Mouse (Mus musculus) forebrain, embryonic 11.5 days (tissue): ENCODE measurements around the gene Rps19. TPM values are rescaled to one million over a fixed set of nuclear protein-coding genes. Genes with fewer than 3 reads are reported as not detected.
"Not testable (repeated sequence)": the region's sequence is repeated elsewhere in the genome, so short reads cannot be mapped to it uniquely, and the experiment has no call there.

ENCODE experiments used
- ATAC-seq: fragments of 200-750 bp; cut with Nextera tagmentation; replicated peaks from 2 replicates; pipeline ENCODE4 v1.8.0; 2017; ENCODE audit warnings: moderate TSS enrichment; ENCODE audit not compliant: low FRiP score
- DNase-seq: peaks from one replicate; pipeline ENCODE4 v3.0.0-alpha.2; 2017; ENCODE audit warnings: low spot score
- H3K27ac ChIP-seq: fragments of 300-500 bp; sonication (generic); 2 replicates; pipeline ENCODE4 v1.5.1; 2014; ENCODE audit warnings: low read depth, low read length
- H3K27me3 ChIP-seq: fragments of 300-500 bp; sonication (generic); 2 replicates; pipeline ENCODE4 v1.6.1; 2014; ENCODE audit warnings: mild to moderate bottlenecking, low read length, mixed read lengths; ENCODE audit not compliant: control insufficient read depth, insufficient read depth
- H3K36me3 ChIP-seq: fragments of 300-500 bp; sonication (generic); 2 replicates; pipeline ENCODE4 v1.6.1; 2014; ENCODE audit warnings: mild to moderate bottlenecking, low read length, moderate library complexity, mixed read lengths; ENCODE audit not compliant: control insufficient read depth, insufficient read depth
- H3K4me1 ChIP-seq: fragments of 300-500 bp; sonication (generic); replicated peaks from 2 replicates; pipeline ENCODE4 v1.6.1; 2014; ENCODE audit warnings: low read length, mixed read lengths; ENCODE audit not compliant: control insufficient read depth, insufficient read depth
- H3K4me2 ChIP-seq: fragments of 300-500 bp; sonication (generic); 2 replicates; pipeline ENCODE4 v1.6.1; 2014; ENCODE audit warnings: low read depth, mild to moderate bottlenecking, low read length, moderate library complexity, mixed read lengths; ENCODE audit not compliant: severe bottlenecking
- H3K4me3 ChIP-seq: fragments of 300-500 bp; sonication (generic); 2 replicates; pipeline ENCODE4 v1.5.1; 2014; ENCODE audit warnings: low read depth, low read length
- H3K9ac ChIP-seq: fragments of 300-500 bp; sonication (generic); 2 replicates; pipeline ENCODE4 v1.6.1; 2014; ENCODE audit warnings: low read length
- H3K9me3 ChIP-seq: fragments of 300-500 bp; sonication (generic); 2 replicates; pipeline ENCODE4 v1.6.1; 2016; ENCODE audit warnings: low read length, mixed read lengths; ENCODE audit not compliant: control insufficient read depth
- WGBS: fragments of 180-500 bp; shearing (Covaris S2); extraction: QIAGEN DNeasy Blood & Tissue Kit; methylation state at CpG from one replicate; pipeline ENCODE4 v1.1.7; 2014; 5-methylcytosine and 5-hydroxymethylcytosine counted together
- polyA plus RNA-seq: library from polyadenylated mRNA; unstranded; fragments of >200 nt; fragmentation: Nextera tagmentation; extraction: Ambion mirVana; gene quantifications from 2 replicates; pipeline ENCODE4 v1.2.1, GENCODE M21; 2014

Gene Rps19
- polyA plus RNA-seq, 1 experiment from 2014 or later, result 1,722 TPM

DNA sequence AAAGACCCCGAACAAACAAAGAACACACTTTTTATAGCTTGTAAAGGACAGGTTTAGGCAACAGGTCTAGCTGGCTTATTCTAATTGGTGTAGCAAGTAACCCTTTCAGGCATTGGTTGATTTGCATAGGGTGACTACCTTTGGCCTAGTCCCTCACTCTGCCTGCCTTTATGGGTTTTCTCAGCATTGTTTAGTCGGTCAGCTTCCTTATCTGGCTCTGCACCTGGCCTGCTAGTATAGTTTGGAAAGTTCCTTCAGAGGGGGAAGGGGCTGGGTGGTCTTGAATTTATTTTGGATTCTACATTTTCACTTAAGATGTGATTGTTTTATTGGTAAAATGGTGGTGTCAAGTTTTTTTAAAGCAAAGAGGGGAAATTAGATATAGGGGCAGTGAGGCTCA lies 37.6 kb upstream of the Rps19 start:
- H3K9me3 ChIP-seq, H3K27me3 ChIP-seq, H3K27ac ChIP-seq, H3K36me3 ChIP-seq, H3K9ac ChIP-seq, H3K4me2 ChIP-seq, H3K4me3 ChIP-seq, ATAC-seq, DNase-seq, H3K4me1 ChIP-seq: not testable (repeated sequence)
- WGBS, result 29% methylated on average over 2 of the region's 2 CpGs

DNA sequence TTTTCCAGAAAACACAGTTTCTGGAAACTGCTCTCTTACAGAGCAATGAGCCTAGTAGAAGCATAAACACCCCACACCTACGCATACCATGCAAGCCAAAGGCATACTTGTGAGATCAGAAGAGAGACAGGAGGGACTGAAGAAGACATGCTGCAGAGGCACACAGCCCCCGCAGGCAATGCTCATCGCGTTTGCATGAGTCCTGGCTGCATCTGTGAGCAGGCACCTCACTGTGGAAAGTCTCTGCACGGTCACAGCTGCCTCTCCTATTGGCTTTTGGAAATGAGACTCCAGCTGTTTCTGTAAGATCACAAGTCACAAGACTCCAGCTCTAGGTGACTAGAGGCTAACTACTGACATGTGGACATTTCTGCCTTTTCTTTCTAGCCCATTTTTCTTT lies 34.0 kb upstream of the Rps19 start:
- H3K4me1 ChIP-seq, result no peaks in the 10 kb centered on the region
- no peak overlapping the region for H3K4me3 ChIP-seq
- DNase-seq (no peak), ATAC-seq (no peak)
- H3K27me3 ChIP-seq, result no peaks in the 10 kb centered on the region
- no peak overlapping the region for H3K9ac ChIP-seq
- H3K9me3 ChIP-seq, result no peaks in the 10 kb centered on the region
- H3K4me2 ChIP-seq, result no peak overlapping the region
- no peak overlapping the region for H3K27ac ChIP-seq
- no peaks in the 10 kb centered on the region for H3K36me3 ChIP-seq
- 28% methylated on average over 5 of the region's 5 CpGs for WGBS

DNA sequence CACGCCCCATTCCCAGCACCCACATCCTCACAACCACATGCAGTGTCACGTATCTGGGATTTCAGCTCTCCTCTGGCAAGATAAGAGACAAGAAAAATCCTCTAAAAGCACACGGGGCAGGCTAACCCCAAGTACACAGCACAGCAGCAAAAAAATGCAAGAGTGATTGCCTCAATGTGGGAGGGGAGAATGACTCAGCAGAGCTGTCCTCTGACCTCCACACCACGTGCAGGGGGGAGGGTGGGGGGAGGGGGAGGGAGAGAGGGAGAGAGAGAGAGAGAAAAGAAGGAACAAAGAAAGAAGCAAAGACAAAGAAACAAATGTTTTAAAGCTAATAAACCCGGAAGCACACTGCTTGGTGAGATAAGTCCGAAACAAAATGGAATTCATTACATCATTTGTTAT lies 33.3 kb upstream of the Rps19 start:
- H3K9me3 ChIP-seq, result no peaks in the 10 kb centered on the region
- H3K36me3 ChIP-seq, result no peaks in the 10 kb centered on the region
- H3K27me3 ChIP-seq, result no peaks in the 10 kb centered on the region
- H3K4me3 ChIP-seq, result no peak overlapping the region
- DNase-seq (no peak), ATAC-seq (no peak)
- H3K4me1 ChIP-seq, result no peaks in the 10 kb centered on the region
- WGBS, result 37% methylated on average over 6 of the region's 6 CpGs
- no peak overlapping the region for H3K9ac ChIP-seq
- H3K27ac ChIP-seq, result no peak overlapping the region
- H3K4me2 ChIP-seq, result no peak overlapping the region

DNA sequence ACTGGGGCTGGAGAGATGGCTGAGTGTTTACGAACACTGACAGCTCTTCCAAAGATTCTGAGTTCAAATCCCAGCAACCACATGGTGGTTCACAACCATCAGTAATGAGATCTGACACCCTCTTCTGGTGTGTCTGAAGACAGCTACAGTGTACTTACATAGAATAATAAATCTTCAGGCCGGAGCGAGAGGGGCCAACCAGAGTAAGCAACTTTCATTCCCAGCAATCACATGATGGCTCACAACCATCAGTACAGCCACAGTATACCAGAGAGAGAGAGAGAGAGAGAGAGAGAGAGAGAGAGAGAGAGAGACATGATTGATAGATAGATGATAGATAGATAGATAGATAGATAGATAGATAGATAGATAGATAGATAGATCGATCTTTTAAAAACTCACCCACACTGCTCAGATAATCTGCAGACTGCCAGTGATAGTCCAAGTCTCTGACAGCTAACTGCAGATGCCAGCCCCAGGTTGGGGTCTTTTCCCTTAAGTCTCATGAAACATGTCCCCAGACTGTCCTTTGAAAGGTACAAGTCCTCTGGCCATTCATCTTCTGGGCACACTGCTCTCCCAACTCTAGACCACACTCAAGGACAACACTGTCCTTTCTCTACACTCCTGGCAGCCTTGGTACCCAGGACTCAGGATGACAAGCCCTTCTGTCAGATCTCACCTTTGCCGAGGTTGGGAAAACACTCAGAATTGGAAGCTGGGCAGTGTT lies 32.4 kb upstream of the Rps19 start:
- ATAC-seq (no peak), DNase-seq (no peak)
- Histone ChIP-seq H3K27ac (no peak overlapping the region), H3K4me1 (no peaks in the 10 kb centered on the region; the same call in 1 of the 2 replicates), H3K9me3 (no peaks in the 10 kb centered on the region), H3K27me3 (no peaks in the 10 kb centered on the region), H3K9ac (no peak overlapping the region), H3K4me3 (no peak overlapping the region), H3K4me2 (no peak overlapping the region), H3K36me3 (no peaks in the 10 kb centered on the region)
- 85% methylated on average over 5 of the region's 5 CpGs for WGBS

DNA sequence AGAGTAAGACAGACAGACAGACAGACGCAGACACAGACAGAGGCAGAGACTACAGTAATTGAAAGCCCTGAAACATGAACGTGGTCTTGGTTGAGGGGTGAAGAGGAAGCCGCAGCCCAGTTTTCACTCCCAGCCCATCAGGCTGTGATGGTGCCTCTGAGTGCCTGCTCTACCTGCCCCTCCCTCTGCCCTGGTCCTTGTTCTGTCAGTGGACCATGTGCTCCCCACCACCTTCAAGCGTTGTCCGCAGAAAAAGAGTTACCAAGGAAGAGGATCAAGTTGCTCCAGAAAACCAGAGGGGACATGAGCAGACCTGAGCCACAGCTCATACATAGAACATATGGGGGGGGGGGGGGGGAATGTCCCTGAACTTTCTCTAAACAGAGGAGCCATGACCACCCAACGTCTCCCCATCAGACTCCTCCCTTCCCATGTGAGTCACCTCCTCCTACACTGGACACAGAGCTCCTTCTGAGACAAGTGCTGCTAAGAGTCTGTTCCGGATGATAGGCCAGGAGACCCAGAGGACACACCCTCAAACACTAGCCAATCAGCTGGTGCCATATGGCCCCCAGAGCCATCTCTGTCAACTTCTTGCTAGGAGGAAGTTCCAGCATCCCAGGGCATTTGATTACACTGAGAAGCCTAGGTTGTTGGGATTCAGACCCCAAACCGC lies 31.5 kb upstream of the Rps19 start:
- H3K9me3 ChIP-seq, result no peaks in the 10 kb centered on the region
- DNase-seq (no peak), ATAC-seq (no peak)
- no peak overlapping the region for H3K27ac ChIP-seq
- H3K4me3 ChIP-seq, result no peak overlapping the region
- no peak overlapping the region for H3K9ac ChIP-seq
- WGBS, result 87% methylated on average over 8 of the region's 8 CpGs
- H3K4me2 ChIP-seq, result no peak overlapping the region
- H3K27me3 ChIP-seq, result no peaks in the 10 kb centered on the region
- no peaks in the 10 kb centered on the region; the same call in 1 of the 2 replicates for H3K4me1 ChIP-seq
- H3K36me3 ChIP-seq, result no peaks in the 10 kb centered on the region

DNA sequence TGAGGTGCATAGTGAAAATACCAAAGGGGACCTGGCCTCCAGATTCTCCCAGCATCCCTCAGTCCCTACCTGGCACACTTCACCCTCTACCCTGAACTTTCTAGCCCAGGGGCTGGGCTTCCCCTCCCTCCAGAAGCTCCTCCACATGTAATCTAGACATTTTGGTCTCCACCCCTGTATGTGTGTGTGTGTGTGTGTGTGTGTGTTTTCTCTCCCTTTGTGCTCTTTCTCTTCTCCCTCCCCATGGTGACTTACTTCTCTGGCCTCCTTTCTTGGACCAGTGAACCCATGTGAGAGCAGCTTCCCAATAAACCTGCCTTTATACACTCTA lies 31.0 kb upstream of the Rps19 start:
- DNase-seq, result no peak
- Histone ChIP-seq H3K36me3 (no peaks in the 10 kb centered on the region), H3K4me3 (no peak overlapping the region), H3K9me3 (no peaks in the 10 kb centered on the region), H3K4me1 (no peaks in the 10 kb centered on the region; the same call in 1 of the 2 replicates), H3K27ac (no peak overlapping the region), H3K27me3 (no peaks in the 10 kb centered on the region), H3K4me2 (no peak overlapping the region), H3K9ac (no peak overlapping the region)
- no peak for ATAC-seq

DNA sequence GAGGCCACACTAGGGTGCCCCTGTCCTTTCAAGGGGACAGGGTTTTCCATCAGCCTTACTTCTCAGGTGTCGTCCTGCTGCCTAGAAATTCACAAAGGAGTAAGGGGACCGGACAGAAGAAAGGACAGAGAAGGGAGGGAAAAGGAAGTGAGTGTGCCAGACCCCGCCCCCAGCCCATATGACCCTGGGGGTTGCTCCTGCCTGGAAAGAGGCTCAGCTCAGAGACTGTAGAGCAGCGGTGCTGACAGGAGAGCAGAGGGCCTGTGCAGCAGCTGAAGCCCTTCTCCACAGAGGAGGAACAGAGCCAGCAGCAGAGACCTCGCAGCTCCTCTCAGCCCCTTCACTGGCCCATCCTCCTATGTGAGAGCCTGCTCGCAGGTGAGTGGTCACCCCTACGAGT lies 30.5 kb upstream of the Rps19 start:
- no peak overlapping the region for H3K4me3 ChIP-seq
- 41% methylated on average over 7 of the region's 7 CpGs for WGBS
- no peak overlapping the region for H3K27ac ChIP-seq
- H3K36me3 ChIP-seq, result no peaks in the 10 kb centered on the region
- H3K4me1 ChIP-seq, result no peaks in the 10 kb centered on the region; the same call in 1 of the 2 replicates
- H3K4me2 ChIP-seq, result no peak overlapping the region
- no peaks in the 10 kb centered on the region for H3K27me3 ChIP-seq
- ATAC-seq, result no peak
- no peaks in the 10 kb centered on the region for H3K9me3 ChIP-seq
- DNase-seq, result no peak
- peak overlapping the region; percentile 24; the same call in 1 of the 2 replicates for H3K9ac ChIP-seq

DNA sequence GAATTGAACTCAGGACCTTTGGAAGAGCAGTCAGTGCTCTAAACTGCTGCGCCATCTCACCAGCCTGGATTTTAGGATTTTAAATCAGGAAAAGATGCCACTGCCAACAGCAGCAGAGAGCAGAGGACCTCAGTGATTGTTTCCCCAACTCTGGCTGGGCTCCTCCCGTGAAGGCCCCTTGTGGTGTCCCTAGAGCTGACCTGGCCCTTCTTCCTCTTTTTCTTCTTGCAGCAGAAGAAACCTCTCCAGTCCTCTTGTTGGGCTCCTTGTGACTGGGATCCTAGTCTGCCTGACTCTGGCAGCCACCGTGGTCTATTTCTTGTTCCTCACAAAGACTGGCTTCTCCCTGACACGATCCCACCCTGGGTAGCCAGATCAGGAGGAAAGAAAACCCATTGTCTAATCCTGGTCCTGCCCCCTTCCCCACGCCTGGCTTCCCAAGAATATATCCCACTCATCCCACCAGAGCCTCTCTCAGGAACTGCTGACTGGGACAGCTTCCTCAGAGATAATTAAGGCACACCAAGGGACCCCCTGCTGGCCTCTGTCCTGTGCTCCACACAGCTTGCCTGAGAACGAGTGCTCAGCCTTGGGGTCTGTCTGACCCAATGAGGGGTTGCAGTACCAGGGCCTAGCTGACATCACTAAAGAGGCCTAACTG lies 27.6 kb upstream of the Rps19 start:
- Histone ChIP-seq H3K36me3 (no peaks in the 10 kb centered on the region), H3K27me3 (no peaks in the 10 kb centered on the region), H3K9me3 (no peaks in the 10 kb centered on the region), H3K27ac (no peak overlapping the region), H3K4me2 (no peak overlapping the region), H3K4me3 (no peak overlapping the region), H3K9ac (peak overlapping the region; percentile 12; the same call in 1 of the 2 replicates), H3K4me1 (no peaks in the 10 kb centered on the region; the same call in 1 of the 2 replicates)
- ATAC-seq (no peak), DNase-seq (no peak)
- 32% methylated on average over 6 of the region's 6 CpGs for WGBS
